Mouse (Mus musculus): ENCODE measurements around the gene Stap2. TPM values are rescaled to one million over a fixed set of nuclear protein-coding genes. Genes with fewer than 3 reads are reported as not detected.

The Stap2 gene
- polyA plus RNA-seq, 1 experiment: 22.2 TPM

- peak; percentile 65 for DNase-seq
- WGBS: 17% methylated on average over 7 of the region's 7 CpGs
- H3K4me1 ChIP-seq (replicated peaks; ENCODE audit: control insufficient read depth, insufficient read depth, low read length): peaks cover 54% of the 10 kb centered on the region
- H3K27ac ChIP-seq (ENCODE audit: control insufficient read depth, insufficient read depth, low read length): no peak overlapping the region; the same call in 1 of the 2 replicates
- H3K36me3 ChIP-seq (ENCODE audit: control insufficient read depth, insufficient read depth, low read length): no peaks in the 10 kb centered on the region
- TF ChIP-seq CTCF (IDR thresholded peaks at IDR 0.05; ENCODE audit: borderline replicate concordance, control insufficient read depth, extremely low read depth, insufficient read depth, low read length, poor library complexity): no peak
- TF ChIP-seq POLR2A (IDR thresholded peaks at IDR 0.05; ENCODE audit: control insufficient read depth, extremely low read depth, insufficient read depth, low read length, poor library complexity): no peak
- no peak overlapping the region for H3K4me3 ChIP-seq (ENCODE audit: control insufficient read depth, insufficient read depth, low read length)
- no peaks in the 10 kb centered on the region for H3K27me3 ChIP-seq (ENCODE audit: control insufficient read depth, insufficient read depth, low read length)
These were observed 27.4 kb upstream of the Stap2 start for GRCm38 (mm10) chr17:56032831-56033230.

- TF ChIP-seq CTCF (IDR thresholded peaks at IDR 0.05; ENCODE audit: borderline replicate concordance, control insufficient read depth, extremely low read depth, insufficient read depth, low read length, poor library complexity) (no peak), POLR2A (IDR thresholded peaks at IDR 0.05; ENCODE audit: control insufficient read depth, extremely low read depth, insufficient read depth, low read length, poor library complexity) (no peak)
- Histone ChIP-seq H3K36me3 (ENCODE audit: control insufficient read depth, insufficient read depth, low read length) (no peaks in the 10 kb centered on the region), H3K4me1 (replicated peaks; ENCODE audit: control insufficient read depth, insufficient read depth, low read length) (peaks cover 58% of the 10 kb centered on the region), H3K27me3 (ENCODE audit: control insufficient read depth, insufficient read depth, low read length) (no peaks in the 10 kb centered on the region), H3K4me3 (ENCODE audit: control insufficient read depth, insufficient read depth, low read length) (no peak overlapping the region), H3K27ac (ENCODE audit: control insufficient read depth, insufficient read depth, low read length) (peak overlapping the region; percentile 31; the same call in 1 of the 2 replicates)
- DNase-seq: no peak
- WGBS: 74% methylated on average over 6 of the region's 6 CpGs
These were observed 26.8 kb upstream of the Stap2 start for GRCm38 (mm10) chr17:56032127-56032733.

- no peak for TF ChIP-seq POLR2A (IDR thresholded peaks at IDR 0.05; ENCODE audit: control insufficient read depth, extremely low read depth, insufficient read depth, low read length, poor library complexity)
- TF ChIP-seq CTCF (IDR thresholded peaks at IDR 0.05; ENCODE audit: borderline replicate concordance, control insufficient read depth, extremely low read depth, insufficient read depth, low read length, poor library complexity): no peak
- no peak for DNase-seq
- WGBS: 89% methylated on average over 7 of the region's 7 CpGs
These were observed 26.0 kb upstream of the Stap2 start for GRCm38 (mm10) chr17:56031431-56031830.

GRCm38 (mm10) chr17:56030919-56031318 lies 25.5 kb upstream of the Stap2 start:
- no peaks in the 10 kb centered on the region for H3K27me3 ChIP-seq (ENCODE audit: control insufficient read depth, insufficient read depth, low read length)
- H3K36me3 ChIP-seq (ENCODE audit: control insufficient read depth, insufficient read depth, low read length): no peaks in the 10 kb centered on the region
- peaks cover 59% of the 10 kb centered on the region for H3K4me1 ChIP-seq (replicated peaks; ENCODE audit: control insufficient read depth, insufficient read depth, low read length)
- no peak overlapping the region for H3K4me3 ChIP-seq (ENCODE audit: control insufficient read depth, insufficient read depth, low read length)
- 13% methylated on average over 5 of the region's 5 CpGs for WGBS
- peak; percentile 20; the same call in 1 of the 2 replicates for TF ChIP-seq CTCF (IDR thresholded peaks at IDR 0.05; ENCODE audit: borderline replicate concordance, control insufficient read depth, extremely low read depth, insufficient read depth, low read length, poor library complexity)
- no peak for TF ChIP-seq POLR2A (IDR thresholded peaks at IDR 0.05; ENCODE audit: control insufficient read depth, extremely low read depth, insufficient read depth, low read length, poor library complexity)
- peak overlapping the region; percentile 5; the same call in 1 of the 2 replicates for H3K27ac ChIP-seq (ENCODE audit: control insufficient read depth, insufficient read depth, low read length)
- peak; percentile 46 for DNase-seq

More at GRCm38 (mm10) chr17:56031431-56031830, 26.0 kb upstream of the Stap2 start:
- Histone ChIP-seq H3K27me3 (ENCODE audit: control insufficient read depth, insufficient read depth, low read length) (no peaks in the 10 kb centered on the region), H3K4me1 (replicated peaks; ENCODE audit: control insufficient read depth, insufficient read depth, low read length) (peaks cover 59% of the 10 kb centered on the region), H3K36me3 (ENCODE audit: control insufficient read depth, insufficient read depth, low read length) (no peaks in the 10 kb centered on the region), H3K4me3 (ENCODE audit: control insufficient read depth, insufficient read depth, low read length) (no peak overlapping the region), H3K27ac (ENCODE audit: control insufficient read depth, insufficient read depth, low read length) (0 out of 2 replicates have a peak overlapping the region, but pooled peaks have one; percentile 17)

- no peaks in the 10 kb centered on the region for H3K27me3 ChIP-seq (ENCODE audit: control insufficient read depth, insufficient read depth, low read length)
- H3K36me3 ChIP-seq (ENCODE audit: control insufficient read depth, insufficient read depth, low read length): no peaks in the 10 kb centered on the region
- H3K4me1 ChIP-seq (replicated peaks; ENCODE audit: control insufficient read depth, insufficient read depth, low read length): peaks cover 58% of the 10 kb centered on the region
- no peak overlapping the region for H3K4me3 ChIP-seq (ENCODE audit: control insufficient read depth, insufficient read depth, low read length)
- 68% methylated on average over 9 of the region's 9 CpGs for WGBS
- TF ChIP-seq CTCF (IDR thresholded peaks at IDR 0.05; ENCODE audit: borderline replicate concordance, control insufficient read depth, extremely low read depth, insufficient read depth, low read length, poor library complexity) (no peak), POLR2A (IDR thresholded peaks at IDR 0.05; ENCODE audit: control insufficient read depth, extremely low read depth, insufficient read depth, low read length, poor library complexity) (no peak)
- H3K27ac ChIP-seq (ENCODE audit: control insufficient read depth, insufficient read depth, low read length): peak overlapping the region; percentile 5; the same call in 1 of the 2 replicates
- no peak for DNase-seq
These were observed 25.0 kb upstream of the Stap2 start for GRCm38 (mm10) chr17:56030238-56030870.

GRCm38 (mm10) chr17:56027801-56028441 lies 22.5 kb upstream of the Stap2 start:
- no peaks in the 10 kb centered on the region for H3K27me3 ChIP-seq (ENCODE audit: control insufficient read depth, insufficient read depth, low read length)
- H3K4me1 ChIP-seq (replicated peaks; ENCODE audit: control insufficient read depth, insufficient read depth, low read length): peaks cover 58% of the 10 kb centered on the region
- H3K4me3 ChIP-seq (ENCODE audit: control insufficient read depth, insufficient read depth, low read length): no peak overlapping the region
- no peaks in the 10 kb centered on the region for H3K36me3 ChIP-seq (ENCODE audit: control insufficient read depth, insufficient read depth, low read length)
- no peak overlapping the region for H3K27ac ChIP-seq (ENCODE audit: control insufficient read depth, insufficient read depth, low read length)
- no peak for DNase-seq
- no peak for TF ChIP-seq CTCF (IDR thresholded peaks at IDR 0.05; ENCODE audit: borderline replicate concordance, control insufficient read depth, extremely low read depth, insufficient read depth, low read length, poor library complexity)
- no peak for TF ChIP-seq POLR2A (IDR thresholded peaks at IDR 0.05; ENCODE audit: control insufficient read depth, extremely low read depth, insufficient read depth, low read length, poor library complexity)
- WGBS: 97% methylated on average over 5 of the region's 5 CpGs
